Mouse (Mus musculus) heart, embryonic 14.5 days (tissue): Measurements from ENCODE around the gene Ankrd33. TPM values are rescaled to one million over a fixed set of nuclear protein-coding genes. Genes with fewer than 3 reads are reported as not detected.
"Not testable (repeated sequence)": the region's sequence is repeated elsewhere in the genome, so short reads cannot be mapped to it uniquely, and the experiment has no call there.

Experiments used
- ATAC-seq: fragments of 200-750 bp; cut with Nextera tagmentation; 2 replicates; pipeline ENCODE4 v1.8.0; 2017; ENCODE audit warnings: low read depth, moderate TSS enrichment; ENCODE audit not compliant: insufficient number of reproducible peaks, insufficient read depth, low FRiP score
- H3K27ac ChIP-seq, 2 experiments: fragments of 200-500 bp in 1 of 2; fragments of 300-500 bp in 1 of 2; sonication (generic) in 1 of 2; replicated peaks in 1 of 2; 2 replicates each; pipeline ENCODE4 v1.5.1; 2012 to 2014; ENCODE audit warnings: low read depth in 2 of 2, low read length in 2 of 2, control low read depth in 1 of 2, mild to moderate bottlenecking in 1 of 2, mixed read lengths in 1 of 2; ENCODE audit not compliant: control insufficient read depth in 1 of 2, insufficient read depth in 1 of 2
- H3K27me3 ChIP-seq: fragments of 300-500 bp; sonication (generic); 2 replicates; pipeline ENCODE4 v1.6.1; 2014; ENCODE audit warnings: mild to moderate bottlenecking, low read length, control low read depth; ENCODE audit not compliant: control insufficient read depth, insufficient read depth
- H3K36me3 ChIP-seq: fragments of 300-500 bp; sonication (generic); 2 replicates; pipeline ENCODE4 v1.6.1; 2014; ENCODE audit warnings: mild to moderate bottlenecking, control low read depth, low read length, mixed read lengths; ENCODE audit not compliant: control insufficient read depth, insufficient read depth
- H3K4me1 ChIP-seq, 2 experiments: fragments of 200-500 bp in 1 of 2; fragments of 300-500 bp in 1 of 2; sonication (generic) in 1 of 2; 2 replicates each; pipeline ENCODE4 v1.6.1; 2012 to 2014; ENCODE audit warnings: low read length in 2 of 2, control low read depth in 1 of 2, mixed read lengths in 1 of 2; ENCODE audit not compliant: control insufficient read depth in 2 of 2, insufficient read depth in 2 of 2
- H3K4me2 ChIP-seq: fragments of 300-500 bp; sonication (generic); 2 replicates; pipeline ENCODE4 v1.6.1; 2014; ENCODE audit warnings: mild to moderate bottlenecking, low read length
- H3K4me3 ChIP-seq, 2 experiments: fragments of 200-500 bp in 1 of 2; fragments of 300-500 bp in 1 of 2; sonication (generic) in 1 of 2; 2 replicates each; pipeline ENCODE4 v1.5.1; 2012 to 2014; ENCODE audit warnings: low read length in 2 of 2, mild to moderate bottlenecking in 2 of 2, control low read depth in 1 of 2, low read depth in 1 of 2, moderate library complexity in 1 of 2; ENCODE audit not compliant: control insufficient read depth in 1 of 2, insufficient read depth in 1 of 2
- H3K9ac ChIP-seq: fragments of 300-500 bp; sonication (generic); 2 replicates; pipeline ENCODE4 v1.6.1; 2014; ENCODE audit warnings: mild to moderate bottlenecking, low read length
- H3K9me3 ChIP-seq: fragments of 300-500 bp; sonication (generic); 2 replicates; pipeline ENCODE4 v1.6.1; 2016; ENCODE audit warnings: low read length, control low read depth; ENCODE audit not compliant: control insufficient read depth
- WGBS: fragments of 180-500 bp; shearing (Covaris S2); extraction: QIAGEN DNeasy Blood & Tissue Kit; methylation state at CpG from one replicate; pipeline ENCODE4 v1.1.7; 2014; 5-methylcytosine and 5-hydroxymethylcytosine counted together
- polyA plus RNA-seq: library from polyadenylated mRNA; unstranded; fragments of >200 nt; fragmentation: Nextera tagmentation; extraction: Ambion mirVana; gene quantifications from 2 replicates; pipeline ENCODE4 v1.2.1, GENCODE M21; 2014

The Ankrd33 gene
- polyA plus RNA-seq, 1 experiment from 2014 or later, result not detected

GRCm38 (mm10) chr15:101113176-101113575 is 2.4 kb upstream of the Ankrd33 start:
- Histone ChIP-seq H3K9ac (no peak overlapping the region), H3K27ac (0 out of 4 replicates have a peak overlapping the region, but pooled peaks of 1 of the 2 experiments have one; percentile 9), H3K4me3 (no peak overlapping the region), H3K27me3 (no peaks in the 10 kb centered on the region), H3K36me3 (no peaks in the 10 kb centered on the region), H3K4me2 (no peak overlapping the region), H3K9me3 (no peaks in the 10 kb centered on the region), H3K4me1 (peaks cover 0 to 4% of the 10 kb centered on the region in 2 experiments; a peak in 1 of 4 replicates)
- WGBS, result 75% methylated on average over 8 of the region's 8 CpGs
- ATAC-seq, result no peak

DNA sequence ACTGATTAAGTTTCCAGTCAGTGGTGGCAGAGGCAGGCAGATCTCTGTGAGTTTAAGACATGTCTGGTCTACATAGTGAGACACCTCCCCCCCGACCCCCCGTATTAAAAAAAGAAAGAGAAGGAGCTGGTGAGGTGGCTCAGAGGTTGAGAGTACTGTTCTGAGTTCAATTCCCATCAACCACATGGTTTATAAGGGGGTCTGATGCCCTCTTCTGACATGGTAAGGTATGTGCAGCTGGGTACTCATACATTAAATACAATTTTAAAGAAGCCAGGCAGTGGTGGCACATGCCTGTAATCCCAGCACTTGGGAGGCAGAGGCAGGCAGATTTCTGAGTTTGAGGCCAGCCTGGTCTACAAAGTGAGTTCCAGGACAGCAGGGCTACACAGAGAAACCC is 1.8 kb upstream of the Ankrd33 start:
- ATAC-seq, H3K4me3 ChIP-seq, H3K27me3 ChIP-seq, H3K4me2 ChIP-seq, H3K9ac ChIP-seq, H3K4me1 ChIP-seq, H3K9me3 ChIP-seq, H3K36me3 ChIP-seq: not testable (repeated sequence)
- 0 out of 4 replicates have a peak overlapping the region, but pooled peaks of 1 of the 2 experiments have one; percentile 9 for H3K27ac ChIP-seq
- WGBS, result 78% methylated on average over 2 of the region's 2 CpGs

DNA sequence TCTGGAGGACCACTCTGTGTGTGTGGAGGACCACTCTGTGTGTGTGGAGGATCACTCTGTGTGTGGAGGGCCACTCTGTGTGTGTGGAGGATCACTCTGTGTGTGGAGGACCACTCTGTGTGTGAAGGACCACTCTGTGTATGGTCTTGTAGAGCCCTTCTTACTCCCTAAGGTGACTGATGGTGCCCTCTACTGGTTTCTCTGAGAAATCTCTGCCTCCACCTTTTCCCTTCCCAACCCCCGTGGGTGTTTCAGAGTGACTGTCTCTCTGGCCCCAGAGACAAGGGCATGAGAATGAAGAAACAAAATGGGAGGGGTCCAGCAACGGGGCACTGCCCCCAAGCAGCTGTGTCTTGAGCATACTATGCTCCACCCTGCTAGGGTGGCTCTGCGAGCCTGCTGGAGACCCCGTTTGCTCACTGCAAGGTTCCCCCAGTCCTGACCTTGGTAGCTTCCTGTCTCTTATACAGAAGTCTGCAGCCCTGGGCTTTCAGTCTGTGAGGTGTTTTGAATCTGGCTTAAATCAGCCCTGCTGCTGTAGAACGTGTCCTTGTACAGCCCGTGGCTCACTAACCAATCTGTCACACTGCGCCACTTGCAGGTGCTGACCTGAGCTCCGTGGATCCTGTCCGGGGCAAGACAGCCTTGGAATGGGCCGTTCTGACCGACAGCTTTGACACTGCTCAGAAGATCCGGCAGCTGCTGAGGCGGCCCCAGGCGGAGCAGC is 3.0 kb downstream of the Ankrd33 start:
- H3K27ac ChIP-seq, result no peak overlapping the region
- no peak for ATAC-seq
- H3K4me3 ChIP-seq, result no peak overlapping the region
- H3K4me2 ChIP-seq, result no peak overlapping the region
- no peaks in the 10 kb centered on the region; the same call in 1 of the 2 replicates for H3K27me3 ChIP-seq
- peaks cover 5 to 8% of the 10 kb centered on the region in 2 experiments; a peak in 3 of 4 replicates for H3K4me1 ChIP-seq
- H3K9ac ChIP-seq, result no peak overlapping the region
- no peaks in the 10 kb centered on the region for H3K9me3 ChIP-seq
- 58% methylated on average over 14 of the region's 14 CpGs for WGBS
- no peaks in the 10 kb centered on the region for H3K36me3 ChIP-seq

GRCm38 (mm10) chr15:101121411-101122289 is 6.1 kb downstream of the Ankrd33 start:
- no peak overlapping the region for H3K4me2 ChIP-seq
- no peak overlapping the region for H3K9ac ChIP-seq
- no peaks in the 10 kb centered on the region for H3K36me3 ChIP-seq
- no peak overlapping the region for H3K4me3 ChIP-seq
- H3K4me1 ChIP-seq, result peaks cover 8 to 9% of the 10 kb centered on the region in 2 experiments; a peak in 3 of 4 replicates
- H3K27me3 ChIP-seq, result peaks cover 7% of the 10 kb centered on the region
- WGBS, result 66% methylated on average over 9 of the region's 9 CpGs
- no peak overlapping the region for H3K27ac ChIP-seq
- no peak for ATAC-seq
- H3K9me3 ChIP-seq, result no peaks in the 10 kb centered on the region

DNA sequence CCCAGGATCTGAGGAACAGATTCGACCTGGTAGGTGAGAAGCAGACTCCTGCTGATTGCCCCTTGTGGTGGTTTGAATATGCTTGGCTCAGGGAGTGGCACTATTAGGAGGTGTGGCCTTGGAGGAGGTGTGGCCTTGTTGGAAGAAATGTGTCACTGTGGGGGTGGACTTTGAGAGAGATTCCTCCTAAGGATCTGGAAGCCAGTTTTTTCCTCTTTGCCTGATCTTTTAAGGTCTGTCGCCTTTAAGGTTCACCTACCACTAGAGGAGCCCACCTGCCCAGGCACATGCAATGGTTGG is 6.7 kb downstream of the Ankrd33 start:
- Histone ChIP-seq H3K9ac (no peak overlapping the region), H3K36me3 (no peaks in the 10 kb centered on the region), H3K4me2 (no peak overlapping the region), H3K4me1 (peaks cover 8 to 9% of the 10 kb centered on the region in 2 experiments; a peak in 3 of 4 replicates), H3K4me3 (no peak overlapping the region), H3K27ac (no peak overlapping the region), H3K9me3 (no peaks in the 10 kb centered on the region), H3K27me3 (peaks cover 8% of the 10 kb centered on the region)
- WGBS, result 35% methylated on average over 2 of the region's 2 CpGs
- no peak for ATAC-seq

- no peak for ATAC-seq
- 44% methylated on average over 4 of the region's 4 CpGs for WGBS
- H3K9ac ChIP-seq, result no peak overlapping the region
- no peak overlapping the region for H3K4me2 ChIP-seq
- peaks cover 10 to 13% of the 10 kb centered on the region in 2 experiments; a peak in 3 of 4 replicates for H3K4me1 ChIP-seq
- H3K4me3 ChIP-seq, result no peak overlapping the region
- H3K27me3 ChIP-seq, result peaks cover 17% of the 10 kb centered on the region
- peak overlapping the region; percentile 50 to 53; a peak in 1 of 4 replicates for H3K27ac ChIP-seq
- H3K36me3 ChIP-seq, result no peaks in the 10 kb centered on the region
- no peaks in the 10 kb centered on the region for H3K9me3 ChIP-seq
Measured at GRCm38 (mm10) chr15:101123202-101123601, 7.6 kb downstream of the Ankrd33 start.

GRCm38 (mm10) chr15:101125561-101125960 is 10.0 kb downstream of the Ankrd33 start:
- no peaks in the 10 kb centered on the region for H3K9me3 ChIP-seq
- H3K36me3 ChIP-seq, result no peaks in the 10 kb centered on the region
- H3K27ac ChIP-seq, result no peak overlapping the region
- peaks cover 22% of the 10 kb centered on the region in 2 experiments; a peak in 3 of 4 replicates for H3K4me1 ChIP-seq
- ATAC-seq, result no peak
- H3K27me3 ChIP-seq, result peaks cover 30% of the 10 kb centered on the region
- WGBS, result 83% methylated on average over 6 of the region's 6 CpGs
- no peak overlapping the region for H3K9ac ChIP-seq
- no peak overlapping the region for H3K4me3 ChIP-seq
- no peak overlapping the region for H3K4me2 ChIP-seq
